Mouse (Mus musculus) E14TG2a.4 (cell line): ENCODE data around the gene Rpl9-ps1.

Experiments
- CTCF ChIP-seq: conservative IDR thresholded peaks from 2 replicates; pipeline ENCODE4 v1.5.1; 2014; ENCODE audit warnings: low read length
- NANOG ChIP-seq: IDR thresholded peaks from 2 replicates; pipeline ENCODE4 v1.6.1; 2014; ENCODE audit warnings: borderline replicate concordance, low read length, mixed read lengths

GRCm38 (mm10) chr11:83605535-83605934 is 39.9 kb downstream of the Rpl9-ps1 start:
- TF ChIP-seq CTCF, result no peak
- no peak for TF ChIP-seq NANOG
